Mouse (Mus musculus) forebrain, embryonic 15.5 days (tissue): Measurements from ENCODE around the gene Zmym6. TPM values are rescaled to one million over a fixed set of nuclear protein-coding genes. Genes with fewer than 3 reads are reported as not detected.
A peak's percentile ranks its signal among the peaks of the same experiment; 100 is the strongest.

Experiments used
- ATAC-seq: fragments of 200-750 bp; cut with Nextera tagmentation; replicated peaks from 2 replicates; pipeline ENCODE4 v1.8.0; 2017; ENCODE audit warnings: mild to moderate bottlenecking, moderate TSS enrichment, moderate library complexity
- H3K27ac ChIP-seq: fragments of 300-500 bp; sonication (generic); replicated peaks from 2 replicates; pipeline ENCODE4 v1.5.1; 2015; ENCODE audit warnings: mild to moderate bottlenecking, inconsistent platforms
- H3K27me3 ChIP-seq: fragments of 300-500 bp; sonication (generic); 2 replicates; pipeline ENCODE4 v1.6.1; 2015; ENCODE audit warnings: inconsistent platforms
- H3K36me3 ChIP-seq: fragments of 300-500 bp; sonication (generic); 2 replicates; pipeline ENCODE4 v1.6.1; 2015; ENCODE audit warnings: mild to moderate bottlenecking, inconsistent platforms
- H3K4me1 ChIP-seq: fragments of 300-500 bp; sonication (generic); 2 replicates; pipeline ENCODE4 v1.6.1; 2015; ENCODE audit warnings: inconsistent platforms
- H3K4me2 ChIP-seq: fragments of 300-500 bp; sonication (generic); replicated peaks from 2 replicates; pipeline ENCODE4 v1.6.1; 2015; ENCODE audit warnings: mild to moderate bottlenecking, inconsistent platforms
- H3K4me3 ChIP-seq: fragments of 300-500 bp; sonication (generic); 2 replicates; pipeline ENCODE4 v1.5.1; 2015; ENCODE audit warnings: mild to moderate bottlenecking, inconsistent platforms
- H3K9ac ChIP-seq: fragments of 300-500 bp; sonication (generic); replicated peaks from 2 replicates; pipeline ENCODE4 v1.6.1; 2015; ENCODE audit warnings: mild to moderate bottlenecking, inconsistent platforms
- H3K9me3 ChIP-seq: fragments of 300-500 bp; sonication (generic); 2 replicates; pipeline ENCODE4 v1.6.1; 2016; ENCODE audit warnings: inconsistent platforms
- WGBS: fragments of 180-500 bp; shearing (Covaris S2); methylation state at CpG from one replicate; pipeline ENCODE4 v1.1.7; 2015; ENCODE audit warnings: mixed read lengths; 5-methylcytosine and 5-hydroxymethylcytosine counted together
- polyA plus RNA-seq: library from polyadenylated mRNA; unstranded; fragments of >200 nt; fragmentation: Nextera tagmentation; extraction: Ambion mirVana; gene quantifications from 2 replicates; pipeline ENCODE4 v1.2.1, GENCODE M21; 2015

The Zmym6 gene
- 32.6 and 35.0 TPM in 2 replicates for polyA plus RNA-seq

DNA sequence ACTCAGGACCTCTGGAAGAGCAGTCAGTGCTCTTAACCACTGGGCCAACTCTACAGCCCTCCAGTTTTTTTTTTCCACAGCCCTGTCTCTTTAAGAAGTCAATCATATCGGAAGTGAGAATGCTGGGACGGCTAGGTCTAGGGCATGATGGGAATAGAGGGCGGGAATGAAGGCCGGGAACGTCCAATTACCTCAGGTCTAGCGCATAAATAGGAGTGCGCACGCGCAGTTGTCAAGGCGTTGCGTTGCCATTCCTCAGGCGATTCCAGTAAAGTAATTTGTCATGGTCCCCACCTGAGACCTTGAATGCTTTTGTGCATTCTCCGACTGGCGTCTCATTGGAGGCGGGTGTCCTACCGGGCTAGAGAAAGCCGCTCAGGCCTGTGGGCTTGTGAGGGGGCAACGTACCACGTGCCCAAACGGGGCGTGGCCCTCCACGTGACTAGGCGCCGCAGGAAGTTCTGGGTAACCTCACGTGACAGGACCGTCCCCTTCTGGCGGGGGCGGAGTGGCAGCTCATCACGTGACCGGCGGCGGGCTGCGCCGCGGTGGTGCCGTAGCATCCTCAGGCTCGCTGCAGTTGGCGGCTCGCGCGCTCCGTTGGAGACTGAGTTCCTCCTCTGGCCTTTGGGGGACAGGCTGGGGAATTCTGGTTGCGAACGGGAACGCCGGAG, at the start of gene Zmym6:
Gene Zmym6, plus strand, starts transcription at position 509 of the 674 bp plus-strand sequence.
- Histone ChIP-seq H3K27me3 (no peaks in the 10 kb centered on the region), H3K9me3 (no peaks in the 10 kb centered on the region), H3K4me3 (peak within 1 kb of the TSS; percentile 74), H3K27ac (peak within 1 kb of the TSS; percentile 95), H3K9ac (peak within 1 kb of the TSS; percentile 61), H3K4me1 (peaks cover 20% of the 10 kb centered on the region), H3K36me3 (no peaks in the 10 kb centered on the region), H3K4me2 (peak within 1 kb of the TSS; percentile 60)
- under 1% methylated on average over 45 of the region's 46 CpGs for WGBS
- ATAC-seq: peak; percentile 99

DNA sequence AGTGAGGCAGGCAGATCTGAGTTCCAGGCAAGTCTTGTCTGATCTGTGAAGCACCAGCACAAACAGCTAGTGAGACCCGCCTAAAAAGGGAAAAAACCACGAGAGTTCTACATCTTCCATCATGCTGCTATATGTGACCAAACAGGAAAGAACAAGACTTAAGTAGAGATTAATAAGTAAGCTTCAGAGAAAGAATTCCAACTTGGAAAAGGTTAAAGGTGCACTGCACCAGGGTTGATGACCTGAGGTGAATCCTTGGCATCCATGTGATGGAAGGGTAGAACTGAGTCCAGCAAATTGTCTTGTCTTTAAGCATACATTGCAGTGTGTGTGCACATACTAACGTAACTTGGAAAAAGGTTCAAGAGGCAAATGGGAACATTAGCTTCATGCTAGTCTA, 40.0 kb upstream of the Zmym6 start:
- Histone ChIP-seq H3K9ac (no peak overlapping the region), H3K27me3 (no peaks in the 10 kb centered on the region), H3K27ac (no peak overlapping the region), H3K4me2 (no peak overlapping the region), H3K4me1 (peaks cover 21% of the 10 kb centered on the region; the same call in 1 of the 2 replicates), H3K9me3 (no peaks in the 10 kb centered on the region), H3K36me3 (peaks cover 87% of the 10 kb centered on the region), H3K4me3 (no peak overlapping the region)
- 93% methylated on average over 3 of the region's 3 CpGs for WGBS
- no peak for ATAC-seq

DNA sequence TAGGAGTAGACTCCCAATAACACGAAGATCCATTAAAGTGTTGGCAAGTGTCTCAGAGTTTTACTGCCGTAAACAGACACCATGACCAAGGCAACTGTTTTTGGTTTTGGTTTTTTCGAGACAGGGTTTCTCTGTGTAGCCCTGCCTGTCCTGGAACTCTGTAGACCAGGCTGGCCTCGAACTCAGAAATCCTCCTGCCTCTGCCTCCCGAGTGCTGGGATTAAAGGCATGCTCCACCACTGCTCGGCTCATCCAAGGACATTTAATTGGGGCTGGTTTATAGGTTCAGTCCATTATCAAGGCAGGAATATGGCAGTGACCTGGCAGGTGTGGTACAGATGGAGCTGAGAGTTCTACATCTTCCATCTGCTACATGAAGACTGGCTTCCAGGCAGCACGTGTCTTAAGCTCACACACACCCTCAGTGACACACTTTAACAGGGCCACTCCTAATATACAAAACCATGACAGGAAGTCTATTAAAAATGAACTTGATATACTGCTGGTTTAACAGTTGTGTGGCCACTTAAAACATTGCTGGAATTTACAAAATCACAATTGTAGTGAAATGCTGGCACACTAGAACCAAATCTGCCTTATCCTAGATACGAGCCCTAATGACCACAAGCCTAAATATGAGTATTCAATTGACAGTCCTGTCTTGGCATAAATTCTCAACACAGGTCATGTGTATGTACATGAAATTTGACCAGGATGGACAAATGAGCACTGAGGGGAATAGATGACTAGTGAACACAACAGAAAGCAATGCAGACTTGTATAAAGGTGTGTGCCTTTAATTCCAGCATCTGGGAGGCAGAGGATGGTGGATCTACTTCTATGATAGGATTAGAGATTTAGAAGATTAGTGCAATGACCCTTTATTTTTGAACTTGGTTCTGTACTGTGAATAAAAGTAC, 39.0 kb upstream of the Zmym6 start:
- no peak for ATAC-seq
- WGBS: 84% methylated on average over 8 of the region's 8 CpGs
- H3K4me2 ChIP-seq: no peak overlapping the region
- peaks cover 18% of the 10 kb centered on the region; the same call in 1 of the 2 replicates for H3K4me1 ChIP-seq
- H3K27me3 ChIP-seq: no peaks in the 10 kb centered on the region
- no peak overlapping the region for H3K4me3 ChIP-seq
- no peak overlapping the region for H3K9ac ChIP-seq
- H3K9me3 ChIP-seq: no peaks in the 10 kb centered on the region
- no peak overlapping the region for H3K27ac ChIP-seq
- peaks cover 78% of the 10 kb centered on the region for H3K36me3 ChIP-seq

DNA sequence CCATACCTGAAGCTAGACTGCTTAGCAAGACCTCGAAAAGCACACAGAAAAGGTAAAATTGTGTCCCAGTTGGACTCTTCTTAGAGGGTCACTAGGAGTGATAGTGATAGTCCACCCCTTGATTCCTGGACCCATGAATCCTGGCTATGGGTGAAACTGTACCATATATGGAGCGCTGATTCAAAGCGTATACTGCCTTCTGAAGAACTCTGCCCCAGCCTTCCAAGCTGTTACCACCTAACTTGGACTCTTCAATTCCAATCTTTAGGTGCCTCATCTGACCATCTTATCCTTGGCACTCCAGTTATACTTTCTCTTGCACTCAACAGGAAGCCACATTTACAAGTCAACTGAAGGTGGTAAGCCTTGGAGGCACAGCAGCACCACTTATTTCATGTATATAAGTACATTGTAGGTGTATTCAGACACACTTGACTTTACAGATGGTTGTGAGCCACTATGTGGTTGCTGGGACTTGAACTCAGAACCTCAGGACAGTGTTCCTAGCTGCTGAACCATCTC, 38.3 kb upstream of the Zmym6 start:
- Histone ChIP-seq H3K4me3 (no peak overlapping the region), H3K27me3 (no peaks in the 10 kb centered on the region), H3K9me3 (no peaks in the 10 kb centered on the region), H3K4me1 (peaks cover 11% of the 10 kb centered on the region; the same call in 1 of the 2 replicates), H3K27ac (no peak overlapping the region), H3K4me2 (no peak overlapping the region), H3K9ac (no peak overlapping the region), H3K36me3 (peaks cover 70% of the 10 kb centered on the region)
- WGBS: 96% methylated on average over 3 of the region's 3 CpGs
- no peak; the same call in 1 of the 2 replicates for ATAC-seq

DNA sequence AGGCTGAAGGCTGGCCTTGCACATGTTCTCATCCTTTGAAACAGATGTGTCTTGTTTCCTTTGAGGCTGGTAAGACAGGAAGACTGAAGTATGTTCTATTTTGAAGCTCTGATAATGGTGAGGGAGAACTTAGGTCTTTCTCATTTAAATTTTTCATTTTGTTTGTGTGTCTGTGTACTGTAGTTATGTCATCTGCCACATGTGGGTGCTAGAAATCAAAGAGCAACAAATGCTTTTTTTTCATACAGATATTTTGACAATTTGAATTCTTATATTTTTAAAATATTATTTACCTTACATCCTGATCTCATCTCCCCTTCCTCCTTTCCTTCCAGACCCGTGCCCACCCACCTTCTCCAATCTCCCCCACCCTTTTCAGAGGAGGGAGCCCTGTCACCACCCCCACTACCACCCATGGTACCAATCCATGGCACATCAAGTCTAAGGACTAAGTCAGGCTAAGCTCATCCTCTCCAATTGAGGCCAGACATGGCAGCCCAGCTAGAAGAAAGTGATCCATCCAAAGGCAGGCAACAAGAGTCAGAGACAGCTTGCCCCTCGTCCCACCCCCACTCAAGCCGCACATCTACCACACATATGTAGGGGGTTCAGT, 37.2 kb upstream of the Zmym6 start:
- Histone ChIP-seq H3K4me2 (no peak overlapping the region), H3K9me3 (no peaks in the 10 kb centered on the region), H3K9ac (no peak overlapping the region), H3K36me3 (peaks cover 69% of the 10 kb centered on the region), H3K4me1 (0 out of 2 replicates have a peak, but pooled peaks cover 2% of the 10 kb centered on the region), H3K4me3 (no peak overlapping the region), H3K27me3 (no peaks in the 10 kb centered on the region), H3K27ac (no peak overlapping the region)
- no peak; the same call in 1 of the 2 replicates for ATAC-seq
- 82% methylated on average over 3 of the region's 3 CpGs for WGBS

DNA sequence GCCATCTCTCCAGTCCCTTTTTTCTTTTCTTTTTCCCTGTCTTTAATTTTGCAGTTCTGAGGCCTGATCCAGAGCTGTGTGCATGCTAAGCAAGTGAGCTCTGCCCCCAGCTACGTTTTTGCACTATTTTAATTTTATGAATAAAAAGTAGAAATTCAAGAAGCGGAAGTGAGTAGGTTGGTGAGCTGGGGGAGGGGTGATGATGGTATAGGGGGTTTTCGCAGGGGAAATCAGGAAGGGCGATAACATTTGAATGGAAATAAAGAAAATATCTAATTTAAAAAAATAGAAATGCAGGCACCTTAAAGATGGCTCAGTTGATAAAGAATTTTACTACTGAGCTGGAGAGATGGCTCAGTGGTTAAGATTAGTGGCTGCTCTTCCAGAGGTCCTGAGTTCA, 33.6 kb upstream of the Zmym6 start:
- H3K4me2 ChIP-seq: no peak overlapping the region
- H3K9ac ChIP-seq: no peak overlapping the region
- no peak for ATAC-seq
- H3K36me3 ChIP-seq: peaks cover 68% of the 10 kb centered on the region
- H3K9me3 ChIP-seq: no peaks in the 10 kb centered on the region
- 82% methylated on average over 4 of the region's 4 CpGs for WGBS
- no peak overlapping the region for H3K4me3 ChIP-seq
- no peak overlapping the region for H3K27ac ChIP-seq
- no peaks in the 10 kb centered on the region for H3K4me1 ChIP-seq
- no peaks in the 10 kb centered on the region for H3K27me3 ChIP-seq

DNA sequence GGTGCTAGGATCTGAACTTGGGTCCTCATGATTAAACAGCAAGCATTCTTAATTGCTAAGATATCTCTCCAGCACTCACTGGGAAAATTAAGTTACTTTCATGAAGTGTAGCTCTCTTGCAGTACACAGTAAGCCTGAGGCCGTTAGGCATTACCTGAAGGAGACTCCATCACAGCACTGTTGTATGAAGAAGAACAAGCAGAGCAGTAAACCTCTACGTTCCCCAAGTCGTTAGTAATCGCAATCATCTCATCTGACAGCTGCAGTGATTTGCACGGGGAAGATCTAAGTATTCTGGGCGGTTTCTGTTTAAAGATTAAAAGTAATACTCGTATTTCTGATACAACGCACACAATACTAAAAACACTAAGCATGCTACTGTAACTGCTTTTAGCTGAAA, 26.1 kb upstream of the Zmym6 start:
- WGBS: 85% methylated on average over 8 of the region's 8 CpGs
- H3K9ac ChIP-seq: no peak overlapping the region
- H3K4me3 ChIP-seq: no peak overlapping the region

DNA sequence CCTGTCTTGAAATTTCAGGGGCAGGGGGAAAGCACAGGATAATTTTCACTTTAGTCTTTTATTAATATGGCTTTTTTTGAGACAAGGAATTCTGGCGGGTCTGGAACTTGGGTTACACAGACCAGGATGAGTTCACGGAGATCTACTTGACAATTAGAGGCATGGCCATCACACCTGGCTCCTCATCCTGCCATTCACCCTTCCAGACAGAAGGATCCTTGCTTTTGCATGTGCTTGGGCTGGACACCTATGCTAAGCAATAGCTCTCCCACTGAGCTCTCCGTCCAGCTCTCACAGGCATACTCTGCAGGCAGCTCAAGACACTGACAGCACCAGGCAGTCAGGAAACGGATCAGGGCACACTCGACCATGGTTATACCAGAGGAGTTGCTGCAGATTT, 24.1 kb upstream of the Zmym6 start:
- H3K4me2 ChIP-seq: no peak overlapping the region
- no peaks in the 10 kb centered on the region for H3K9me3 ChIP-seq
- ATAC-seq: no peak
- H3K4me1 ChIP-seq: no peaks in the 10 kb centered on the region
- H3K27me3 ChIP-seq: no peaks in the 10 kb centered on the region
- WGBS: 92% methylated on average over 5 of the region's 5 CpGs
- no peak overlapping the region for H3K4me3 ChIP-seq
- peaks cover 49% of the 10 kb centered on the region for H3K36me3 ChIP-seq
- H3K9ac ChIP-seq: no peak overlapping the region
- H3K27ac ChIP-seq: no peak overlapping the region

More for the DNA sequence above, 26.1 kb upstream of the Zmym6 start:
- no peak overlapping the region for H3K27ac ChIP-seq
- no peak for ATAC-seq
- H3K4me1 ChIP-seq: no peaks in the 10 kb centered on the region
- H3K27me3 ChIP-seq: no peaks in the 10 kb centered on the region
- H3K36me3 ChIP-seq: peaks cover 54% of the 10 kb centered on the region
- no peaks in the 10 kb centered on the region for H3K9me3 ChIP-seq
- H3K4me2 ChIP-seq: no peak overlapping the region

DNA sequence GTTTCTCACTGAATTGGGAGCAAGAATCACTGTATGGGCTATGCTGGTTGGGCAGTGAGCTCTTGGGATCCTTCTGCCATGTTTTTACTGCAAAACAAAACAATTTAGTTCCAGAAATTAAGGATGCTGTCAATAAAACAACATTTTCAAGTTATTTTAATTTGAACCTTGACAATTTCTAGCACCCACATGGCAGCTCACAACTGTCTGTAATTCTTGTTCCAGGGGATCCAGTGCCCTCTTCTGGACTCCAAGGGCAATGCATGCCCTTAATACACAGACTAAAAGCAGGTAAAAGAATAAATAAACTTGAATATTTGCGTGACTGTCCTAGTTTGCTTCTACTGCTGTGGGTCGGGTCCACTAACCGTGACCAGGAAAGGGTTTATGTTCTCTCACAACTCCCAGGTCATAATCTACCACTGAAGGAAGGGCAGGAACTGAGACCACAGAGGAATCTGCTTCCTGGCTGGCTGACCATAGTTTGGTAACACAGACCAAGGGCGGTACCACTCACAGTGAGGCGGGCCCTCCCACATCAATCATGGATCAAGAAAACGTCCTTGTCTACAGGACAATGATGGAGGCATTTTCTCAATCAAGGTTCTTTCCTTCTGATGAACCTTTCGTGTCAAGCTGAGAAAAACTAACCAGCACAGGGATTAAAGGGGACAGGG, 22.5 kb upstream of the Zmym6 start:
- Histone ChIP-seq H3K4me2 (no peak overlapping the region), H3K9ac (no peak overlapping the region), H3K36me3 (peaks cover 37% of the 10 kb centered on the region), H3K4me1 (peaks cover 1% of the 10 kb centered on the region; the same call in 1 of the 2 replicates), H3K27ac (no peak overlapping the region), H3K4me3 (no peak overlapping the region), H3K27me3 (no peaks in the 10 kb centered on the region), H3K9me3 (no peaks in the 10 kb centered on the region)
- WGBS: 78% methylated on average over 7 of the region's 7 CpGs
- no peak for ATAC-seq

DNA sequence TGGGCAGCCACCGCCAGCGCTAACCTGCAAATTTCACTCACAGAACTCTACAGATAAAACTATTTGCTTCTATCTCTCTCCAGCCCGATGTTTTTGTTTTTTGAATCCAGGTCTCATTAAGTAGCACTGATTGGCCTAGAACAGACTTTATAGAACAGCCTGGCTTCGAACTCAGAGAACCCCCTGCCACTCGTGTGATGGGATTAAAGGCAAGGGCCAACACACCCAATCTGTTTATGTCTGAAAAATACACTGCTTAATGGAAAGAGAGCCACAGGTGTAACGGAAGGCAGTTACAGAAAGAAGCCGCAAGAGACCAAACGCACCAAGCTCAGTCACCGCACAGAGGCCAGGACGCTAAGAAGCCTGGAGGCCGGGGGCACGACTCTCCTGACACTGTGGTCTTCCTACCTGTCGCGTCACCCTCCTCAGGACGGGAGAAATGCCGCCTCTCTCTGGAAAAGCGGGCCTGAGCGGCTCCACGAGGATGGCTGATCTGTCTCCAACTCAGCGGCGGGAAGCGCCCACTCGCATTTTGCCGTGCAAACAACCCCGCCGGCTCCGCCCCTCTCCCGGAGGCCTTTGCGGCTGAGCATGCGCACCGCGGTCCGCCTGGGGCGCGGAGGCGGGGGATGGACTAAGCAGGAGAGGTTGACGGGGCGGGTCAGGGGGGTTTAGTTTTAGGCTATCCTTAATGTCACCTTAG, 16.4 kb upstream of the Zmym6 start, which contains the start of gene Zmym1:
Gene Zmym1, minus strand, starts transcription at position 568 of the 706 bp plus-strand sequence.
- Histone ChIP-seq H3K4me3 (peak within 1 kb of the TSS; percentile 78), H3K4me1 (peaks cover 14% of the 10 kb centered on the region), H3K9ac (peak within 1 kb of the TSS; percentile 74), H3K4me2 (peak within 1 kb of the TSS; percentile 59), H3K36me3 (peaks cover 12% of the 10 kb centered on the region), H3K27ac (peak within 1 kb of the TSS; percentile 59), H3K27me3 (no peaks in the 10 kb centered on the region), H3K9me3 (no peaks in the 10 kb centered on the region)
- ATAC-seq: peak; percentile 89
- 1% methylated on average over 38 of the region's 38 CpGs for WGBS

DNA sequence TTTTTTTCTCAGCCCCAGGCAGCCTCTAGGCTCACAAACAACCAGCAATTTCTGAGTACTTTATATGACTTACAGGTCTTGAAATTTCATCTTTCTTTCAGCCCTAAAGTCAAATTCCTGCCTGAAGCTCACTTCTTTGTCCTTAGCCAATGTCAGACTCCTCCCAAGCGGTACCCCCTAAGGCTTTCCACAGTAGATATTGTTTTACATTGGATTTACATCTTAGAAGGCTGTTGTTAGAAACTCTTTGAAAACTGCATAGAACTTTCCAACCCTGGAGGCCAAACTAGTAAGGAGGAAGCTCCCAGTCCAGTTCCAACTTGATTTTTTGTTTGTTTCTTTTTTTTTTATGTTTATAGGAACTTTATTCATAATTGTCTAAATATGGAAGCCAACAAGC, 13.1 kb upstream of the Zmym6 start:
- no peak for ATAC-seq
- H3K4me1 ChIP-seq: peaks cover 14% of the 10 kb centered on the region
- H3K9me3 ChIP-seq: no peaks in the 10 kb centered on the region
- H3K36me3 ChIP-seq: no peaks in the 10 kb centered on the region
- no peak overlapping the region for H3K27ac ChIP-seq
- 55% methylated on average over 1 of the region's 1 CpGs for WGBS
- H3K9ac ChIP-seq: no peak overlapping the region
- no peak overlapping the region for H3K4me2 ChIP-seq
- H3K27me3 ChIP-seq: no peaks in the 10 kb centered on the region
- H3K4me3 ChIP-seq: no peak overlapping the region
